Mouse (Mus musculus): ENCODE measurements around the gene Mrm1. TPM values are rescaled to one million over a fixed set of nuclear protein-coding genes. Genes with fewer than 3 reads are reported as not detected.

Gene Mrm1
- 9.7 and 14.4 TPM in 2 replicates for polyA plus RNA-seq (2012; rRNA removed)

DNA sequence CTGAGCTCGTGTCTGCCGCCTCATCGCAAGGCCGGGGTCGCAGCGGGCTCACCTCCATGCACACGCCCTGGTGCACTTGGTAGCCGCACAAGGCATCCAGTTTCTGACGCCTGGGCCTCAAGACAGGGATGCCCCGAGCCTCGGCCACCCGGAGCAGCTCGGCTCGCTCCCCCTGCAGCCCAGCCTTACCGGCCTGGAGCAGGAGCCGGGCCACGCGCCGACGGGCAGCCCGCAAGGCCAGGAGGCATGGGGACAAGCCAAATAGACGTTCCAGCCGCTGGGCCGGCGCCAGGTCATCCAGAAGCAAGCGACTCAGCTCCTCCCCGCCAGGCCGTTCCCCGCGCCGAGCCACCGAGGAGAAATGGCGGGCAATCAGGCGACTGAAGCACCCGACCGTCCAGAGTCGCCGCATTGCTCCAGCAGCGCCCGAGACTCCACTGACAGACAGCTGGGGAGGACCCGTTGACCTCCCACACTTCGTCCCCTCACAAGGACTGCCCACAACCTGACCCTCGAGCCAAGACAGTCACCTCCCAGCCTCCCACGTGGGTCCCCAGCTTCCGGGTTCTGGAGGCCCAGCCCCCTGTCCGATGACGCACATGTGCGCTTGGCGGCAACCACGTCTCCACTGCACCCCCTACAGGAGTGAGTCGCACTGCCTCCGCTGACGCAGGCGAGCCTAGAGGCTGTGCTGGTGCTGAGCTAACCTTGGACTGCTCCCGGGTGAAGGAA, at the start of gene Mrm1:
Gene Mrm1 (minus strand): TSS at position 555 of the 732 bp plus-strand sequence.

DNA sequence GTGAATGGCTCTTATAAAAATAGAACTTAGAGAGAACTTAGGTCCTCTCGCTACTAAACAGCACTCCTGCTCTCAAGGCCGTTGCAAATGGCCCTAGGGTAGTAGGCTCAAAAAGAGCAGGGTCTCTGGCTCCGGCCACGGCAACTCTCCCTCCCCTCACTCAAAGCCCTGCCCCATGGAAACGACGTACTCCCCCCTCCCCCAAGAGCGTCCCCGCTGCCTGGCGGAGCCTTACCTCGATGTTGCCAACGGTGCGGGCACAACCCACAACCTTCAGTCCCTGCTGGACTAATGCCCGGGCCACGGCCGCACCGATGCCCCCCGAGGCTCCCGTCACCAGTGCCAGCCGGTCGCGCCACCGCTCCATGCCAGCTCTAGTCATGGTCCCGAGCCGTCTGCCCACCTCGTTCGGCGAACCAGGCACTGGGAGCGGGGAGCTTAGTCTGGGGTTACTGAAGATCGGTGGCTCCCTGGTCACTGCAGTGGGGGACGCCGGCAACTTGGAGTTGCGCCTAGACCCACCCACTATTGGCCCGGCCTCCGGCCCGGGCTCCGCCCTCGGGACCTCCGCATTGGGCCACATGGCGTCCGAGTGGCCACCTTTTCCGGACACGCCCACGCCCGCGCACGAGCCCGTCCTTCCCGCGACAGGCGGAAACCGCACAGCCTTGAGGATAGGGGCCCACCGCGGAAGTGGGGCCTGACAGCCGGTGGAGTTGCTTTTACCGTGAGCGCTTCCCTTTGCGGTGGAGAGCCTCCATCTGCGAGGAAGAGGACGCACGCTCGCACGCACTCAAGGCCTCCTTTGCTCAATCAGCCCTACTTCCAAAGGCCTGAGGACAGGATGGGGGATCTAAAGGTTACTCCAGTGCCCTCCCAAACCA, 9.4 kb upstream of the Mrm1 start, which contains the start of gene Dhrs11:
Gene Dhrs11 (minus strand): TSS at position 479 of the 884 bp plus-strand sequence.

Other genes with a start within 250 kb of the Mrm1 start
- gene Dhrs11, start 9.5 kb upstream of the Mrm1 start, polyA plus RNA-seq (2012; rRNA removed): 19.9 and 22.0 TPM in 2 replicates
- 130 and 161 TPM in 2 replicates for gene Ggnbp2, start 51.3 kb upstream of the Mrm1 start, polyA plus RNA-seq (2012; rRNA removed)
- gene Myo19, start 60.6 kb upstream of the Mrm1 start, polyA plus RNA-seq (2012; rRNA removed): 18.9 and 22.5 TPM in 2 replicates
- 4.6 and 7.6 TPM in 2 replicates for gene Pigw, start 60.8 kb upstream of the Mrm1 start, polyA plus RNA-seq (2012; rRNA removed)
- gene Znhit3, start 96.9 kb upstream of the Mrm1 start, polyA plus RNA-seq (2012; rRNA removed): 31.7 and 48.5 TPM in 2 replicates
- gene Car4, start 138.3 kb upstream of the Mrm1 start, polyA plus RNA-seq (2012; rRNA removed): 1.8 and 2.1 TPM in 2 replicates